Mouse (Mus musculus) liver, postnatal 0 days (tissue): ENCODE measurements around the gene Mlc1.

Experiments
- CTCF ChIP-seq: sonication (generic); IDR thresholded peaks from 2 replicates; pipeline ENCODE4 v1.5.1; 2016; ENCODE audit warnings: antibody characterized with exemption, low read depth
- EP300 ChIP-seq: IDR thresholded peaks from 2 replicates; pipeline ENCODE4 v1.6.1; 2016; ENCODE audit warnings: antibody characterized with exemption, low read depth, mild to moderate bottlenecking

- TF ChIP-seq CTCF (no peak), EP300 (no peak)
Measured at GRCm38 (mm10) chr15:88954368-88955072, 24.3 kb downstream of the Mlc1 start, which contains the start of gene Ttll8.
